In genomic region chr11:33175768-33176167, GRCm38 (mm10) we compare ENCODE assay signal across 24 mouse cellular contexts. TPM values are rescaled to one million over a fixed set of nuclear protein-coding genes. Genes with fewer than 3 reads are reported as not detected.
"Had no signal": no experiment of that assay in that cellular context is flagged by ENCODE, and none has a peak within 500 bp of the region (broad histone marks: within the 10 kb centered on the region; RNA-seq: fewer than 3 reads in every experiment).

No protein-coding gene starts in this region.

- H3K4me2 ChIP-seq: lung, embryonic 15.5 days; midbrain, embryonic 11.5 days; midbrain, embryonic 13.5 days; midbrain, embryonic 15.5 days had no signal

- ATAC-seq: liver, postnatal 0 days; lung, postnatal 0 days had no signal

- H3K9me3 ChIP-seq: lung, embryonic 15.5 days; megakaryocyte, embryonic 14.5 days; midbrain, embryonic 13.5 days; midbrain, embryonic 15.5 days had no signal

- H3K27ac ChIP-seq: lung, embryonic 15.5 days; macrophage; midbrain, embryonic 13.5 days; midbrain, embryonic 15.5 days had no signal

- DNase-seq: liver, postnatal 0 days; lung, adult 2 months; lung, postnatal 14 days; retina, postnatal 1 day; right cerebral cortex, adult 18-20 months; right cerebral cortex, postnatal 25 days; right cerebral cortex, postnatal 4 days; spleen, adult 18-20 months; thymus, adult 18-20 months; thymus, postnatal 14 days; thymus, postnatal 36 days had no signal

- H3K4me3 ChIP-seq: lung, embryonic 15.5 days; megakaryocyte, embryonic 14.5 days; midbrain, embryonic 13.5 days; midbrain, embryonic 15.5 days had no signal

- H3K9ac ChIP-seq: liver, postnatal 0 days; lung, embryonic 15.5 days; midbrain, embryonic 13.5 days; midbrain, embryonic 15.5 days had no signal

- H3K36me3 ChIP-seq: lung, embryonic 15.5 days; midbrain, embryonic 13.5 days; midbrain, embryonic 15.5 days had no signal

- H3K4me1 ChIP-seq: megakaryocyte, embryonic 14.5 days had no signal

RNA-seq across cellular contexts. Expression of gene Tlx3, which starts 27.6 kb away (rescaled TPM):
- total RNA-seq: megakaryocyte progenitor cell, adult 5-6 weeks; monocyte, adult 5-6 weeks had no signal
- polyA plus RNA-seq: liver, postnatal 0 days; lung, adult 2 months; lung, postnatal 0 days; macrophage; small intestine, adult 2 months; stomach, embryonic 14.5 days; stomach, embryonic 16.5 days; thymus, postnatal 0 days had no signal

RNA-seq across cellular contexts. Expression of gene Fgf18, which starts 28.6 kb away (rescaled TPM):
- total RNA-seq: megakaryocyte progenitor cell, adult 5-6 weeks; monocyte, adult 5-6 weeks had no signal
- polyA plus RNA-seq: macrophage; small intestine, adult 2 months had no signal
